Comparison of ENCODE assay signal across 7 mouse cellular contexts in the genomic region with DNA sequence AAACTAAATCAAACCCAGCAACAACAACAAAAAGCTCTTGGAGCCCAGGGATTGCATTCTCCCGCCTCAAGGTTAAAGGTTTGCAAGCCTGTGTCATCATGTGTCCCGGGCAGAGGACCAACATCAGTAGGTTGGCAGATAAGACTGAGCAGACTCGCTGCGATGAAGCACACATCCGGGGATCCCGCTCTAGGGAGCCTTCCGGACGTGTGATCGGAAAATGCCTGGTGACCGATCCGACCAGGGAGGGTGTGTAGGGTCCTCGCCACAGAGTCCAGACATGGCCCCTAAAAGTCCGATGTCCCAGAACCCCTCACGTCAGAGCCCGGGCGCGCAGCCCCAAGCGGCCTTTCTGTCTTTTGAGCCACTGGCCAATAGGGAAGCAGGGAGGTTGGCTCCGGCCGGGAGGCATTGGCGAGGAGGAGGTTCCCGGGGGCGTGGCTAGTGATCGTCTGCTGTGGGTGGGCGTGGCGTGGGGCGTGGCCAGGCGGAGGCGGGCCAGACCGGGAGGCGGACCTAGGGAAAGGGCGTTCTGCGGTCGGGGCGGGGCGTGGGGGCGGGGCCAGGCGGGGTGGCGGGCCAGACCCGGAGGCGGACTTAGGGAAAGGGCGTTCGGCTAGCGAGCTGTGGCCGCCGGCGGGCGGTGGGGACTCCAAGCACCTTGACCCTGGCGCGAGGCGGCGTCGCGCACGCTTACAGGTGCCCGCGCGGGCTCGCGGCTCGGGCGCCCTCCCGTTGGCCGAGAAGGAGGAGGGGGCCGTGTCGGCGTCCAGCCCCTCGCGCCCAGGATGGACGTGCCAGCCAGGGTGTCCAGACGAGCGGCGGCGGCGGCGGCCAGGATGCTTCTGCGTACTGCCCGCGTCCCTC. TPM values are rescaled to one million over a fixed set of nuclear protein-coding genes. Genes with fewer than 3 reads are reported as not detected.
DNase-seq lines count a peak whose midpoint lies in the region; ATAC-seq lines count a peak whose summit lies in the region.

Gene Slc19a2, plus strand, starts transcription at position 582 of the 867 bp plus-strand sequence.

- peaks cover 9% of the 10 kb centered on the region for H3K4me1 ChIP-seq in intestine, embryonic 15.5 days (replicated peaks)
- peaks cover 41% of the 10 kb centered on the region for H3K4me1 ChIP-seq in midbrain, embryonic 10.5 days

- DNase-seq in adrenal gland, adult 2 months = peak; percentile 98
- DNase-seq in embryo, embryonic 11.5 days (ENCODE audit: low read depth, low spot score) = peak; percentile 94
- DNase-seq in gastrocnemius, postnatal 36 days = peak; percentile 97 to 99
- peak; percentile 97 to 98 for DNase-seq in left cerebral cortex, postnatal 25 days (ENCODE audit: low spot score in 2 of 2)
- DNase-seq in midbrain, embryonic 10.5 days (ENCODE audit: low spot score) = peak; percentile 100
- peak; percentile 99 for DNase-seq in right cerebral cortex, postnatal 4 days

- intact Hi-C loops in gastrocnemius, postnatal 36 days (cut with DNase I) = no loop called here
- intact Hi-C loops in left cerebral cortex, postnatal 25 days (cut with DNase I) = no loop called here

- under 1% methylated on average over 70 of the region's 79 CpGs for WGBS in intestine, embryonic 15.5 days
- WGBS in midbrain, embryonic 10.5 days = under 1% methylated on average over 79 of the region's 79 CpGs

- H3K27ac ChIP-seq in intestine, embryonic 15.5 days = peak within 1 kb of the TSS; percentile 81
- peak within 1 kb of the TSS; percentile 89 for H3K27ac ChIP-seq in midbrain, embryonic 10.5 days (replicated peaks)

- no peaks in the 10 kb centered on the region for H3K36me3 ChIP-seq in intestine, embryonic 15.5 days
- no peaks in the 10 kb centered on the region for H3K36me3 ChIP-seq in midbrain, embryonic 10.5 days

- peak within 1 kb of the TSS; percentile 78 for H3K4me2 ChIP-seq in intestine, embryonic 15.5 days (replicated peaks)

- ATAC-seq in intestine, embryonic 15.5 days = peak; percentile 96

- H3K9ac ChIP-seq in intestine, embryonic 15.5 days = peak within 1 kb of the TSS; percentile 72

- H3K27me3 ChIP-seq in intestine, embryonic 15.5 days (replicated peaks) = no peaks in the 10 kb centered on the region
- peaks cover 30% of the 10 kb centered on the region for H3K27me3 ChIP-seq in midbrain, embryonic 10.5 days (ENCODE audit: low read depth, poor library complexity, severe bottlenecking)

- peak within 1 kb of the TSS; percentile 81 for H3K4me3 ChIP-seq in intestine, embryonic 15.5 days (replicated peaks)
- peak within 1 kb of the TSS; percentile 80 for H3K4me3 ChIP-seq in midbrain, embryonic 10.5 days

- no peaks in the 10 kb centered on the region for H3K9me3 ChIP-seq in intestine, embryonic 15.5 days
- H3K9me3 ChIP-seq in midbrain, embryonic 10.5 days (replicated peaks) = no peaks in the 10 kb centered on the region

RNA-seq across cellular contexts. Expression of gene Slc19a2, which starts in this region (rescaled TPM):
- 10 to 100 TPM; 22.1 to 27.8 TPM for total RNA-seq in adrenal gland, adult 2 months (2021)
- 26.1 and 31.8 TPM in 2 replicates for polyA plus RNA-seq in adrenal gland, adult 2 months (2012; rRNA removed)
- 1 to 10 TPM; 3.4 to 3.9 TPM for total RNA-seq in gastrocnemius, postnatal 36 days (2021)
- 11.6 and 14.2 TPM in 2 replicates for polyA plus RNA-seq in intestine, embryonic 15.5 days (2015; fragmentation: Nextera tagmentation; extraction: Ambion mirVana)
- total RNA-seq in left cerebral cortex, postnatal 25 days (2021) = 10 to 100 TPM; 12.2 to 13.2 TPM
- polyA plus RNA-seq in midbrain, embryonic 10.5 days (2016; fragmentation: Nextera tagmentation; extraction: Ambion mirVana) = 11.1 and 12.0 TPM in 2 replicates

Comparison
In these comparisons a context has a peak if more than half of its experiments do, and no peak if none do; other contexts are left out.
1. Peak in every context shown above with its lines: DNase-seq, ATAC-seq, H3K4me3 ChIP-seq and H3K27ac ChIP-seq.